Mouse (Mus musculus) ovary, adult 18-20 months (tissue): ENCODE results near the gene Slc2a5.
A peak's percentile ranks its signal among the peaks of the same experiment; 100 is the strongest.

Source experiments
- DNase-seq: peaks from one replicate; pipeline ENCODE4 v3.0.0; 2022; ENCODE audit warnings: low spot score, mixed read lengths

Slc2a5 gene

GRCm38 (mm10) chr4:150140346-150140745 lies 21.3 kb downstream of the Slc2a5 start:
- DNase-seq: no peak

DNA sequence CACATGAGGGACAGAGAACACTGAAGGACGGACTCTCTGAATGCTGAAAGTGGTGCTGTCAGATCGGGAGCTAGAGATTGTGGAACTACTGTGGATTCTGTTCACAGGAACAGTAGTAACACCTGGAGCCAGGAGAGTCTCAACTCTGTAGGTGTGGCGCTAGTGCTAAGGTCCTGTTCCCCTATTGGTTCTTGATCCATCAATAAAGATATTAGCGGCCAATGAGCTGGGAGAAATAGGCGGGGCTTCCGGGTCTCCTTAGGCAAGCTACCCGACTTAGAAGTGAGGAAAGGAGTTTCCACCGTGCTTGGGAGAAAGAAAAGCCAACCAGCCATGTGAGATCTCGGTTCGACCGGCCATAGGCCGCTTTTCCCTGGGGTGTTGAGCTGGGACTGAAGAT lies 25.2 kb downstream of the Slc2a5 start:
- no peak for DNase-seq

DNA sequence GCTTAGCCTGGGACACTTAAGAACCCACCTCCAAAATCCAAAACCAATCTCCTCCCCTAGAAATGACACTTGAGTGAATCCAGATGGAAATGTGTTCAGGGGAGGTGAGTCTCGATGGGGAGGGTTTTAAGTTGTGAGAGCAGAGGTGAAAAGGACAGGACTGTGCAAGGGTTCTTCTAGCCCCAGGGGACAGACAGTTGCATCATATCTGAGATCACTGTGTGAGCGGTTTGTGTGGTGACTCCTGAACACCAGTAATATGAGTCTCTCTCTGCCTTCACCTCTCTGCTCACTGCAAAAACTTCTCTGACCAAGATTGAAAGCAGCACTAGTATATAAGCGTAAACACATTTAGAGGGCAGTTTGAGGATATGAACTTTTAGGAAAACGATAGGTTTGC lies 27.2 kb downstream of the Slc2a5 start:
- DNase-seq: no peak

GRCm38 (mm10) chr4:150151045-150151444 lies 32.0 kb downstream of the Slc2a5 start:
- DNase-seq: no peak

DNA sequence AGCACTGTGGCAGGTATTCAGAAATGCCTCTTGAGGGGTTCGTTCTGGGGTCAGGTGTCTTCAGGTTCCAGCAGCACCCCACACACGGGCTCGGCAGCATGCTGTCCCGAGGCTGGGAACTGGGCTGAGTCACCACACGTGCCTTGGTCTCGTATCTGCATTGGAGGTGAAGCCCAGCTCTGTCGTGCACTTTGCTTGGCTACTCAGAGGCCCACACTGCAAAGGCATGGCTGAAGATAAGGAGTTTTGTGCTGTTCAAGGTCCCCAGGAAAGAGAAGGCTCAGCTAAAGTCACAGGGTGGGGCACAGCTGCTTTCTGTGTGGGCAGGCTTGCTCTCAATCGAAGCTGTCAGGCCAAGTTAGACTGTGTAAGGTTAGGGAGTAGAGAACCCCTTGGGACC lies 33.4 kb downstream of the Slc2a5 start:
- DNase-seq: no peak

- DNase-seq: no peak
Measured at GRCm38 (mm10) chr4:150155301-150155700, 36.2 kb downstream of the Slc2a5 start.

DNA sequence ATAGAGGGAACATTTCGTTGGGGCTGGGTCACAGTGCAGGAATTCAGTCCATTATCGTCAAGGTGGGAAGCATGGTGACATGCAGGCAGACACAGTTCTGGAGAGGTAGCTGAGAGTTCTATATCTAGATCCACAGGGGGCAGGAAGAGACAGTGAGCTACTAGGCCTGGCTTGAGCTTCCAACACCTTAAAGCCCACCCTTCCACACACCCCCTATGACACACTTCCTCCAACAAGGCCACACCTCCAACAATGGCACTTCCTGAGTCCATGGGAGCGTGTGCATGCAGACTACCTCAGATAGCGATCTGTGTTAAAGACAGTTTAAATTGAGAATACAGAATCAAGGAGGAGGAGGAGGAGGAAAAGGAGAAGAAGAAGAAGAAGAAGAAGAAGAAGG lies 36.6 kb downstream of the Slc2a5 start:
- no peak for DNase-seq

DNA sequence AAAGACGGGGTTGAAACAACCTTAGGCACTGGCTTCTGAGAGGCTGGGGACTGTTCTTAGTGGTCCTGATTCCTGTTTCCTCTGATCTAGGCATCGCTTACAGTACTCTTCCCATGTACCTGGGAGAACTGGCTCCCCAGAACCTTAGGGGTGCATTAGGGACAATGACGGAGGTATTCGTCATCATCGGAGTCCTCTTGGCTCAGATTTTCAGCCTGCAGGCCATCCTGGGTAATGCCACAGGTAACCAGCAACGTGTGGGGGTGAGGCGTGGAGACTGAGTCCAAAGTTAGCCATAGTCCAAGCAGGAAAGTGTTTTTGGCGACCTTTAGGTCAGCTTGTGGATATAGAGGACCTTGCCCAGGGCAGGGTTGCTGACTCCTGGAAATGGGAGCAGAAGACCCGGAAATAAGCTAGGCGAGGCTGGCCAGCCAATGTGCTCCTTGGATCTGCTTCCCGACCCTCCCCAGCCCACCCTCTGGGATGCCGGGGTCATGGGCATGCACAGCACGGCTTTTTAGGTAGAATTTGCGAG lies 38.3 kb downstream of the Slc2a5 start:
- no peak for DNase-seq

DNA sequence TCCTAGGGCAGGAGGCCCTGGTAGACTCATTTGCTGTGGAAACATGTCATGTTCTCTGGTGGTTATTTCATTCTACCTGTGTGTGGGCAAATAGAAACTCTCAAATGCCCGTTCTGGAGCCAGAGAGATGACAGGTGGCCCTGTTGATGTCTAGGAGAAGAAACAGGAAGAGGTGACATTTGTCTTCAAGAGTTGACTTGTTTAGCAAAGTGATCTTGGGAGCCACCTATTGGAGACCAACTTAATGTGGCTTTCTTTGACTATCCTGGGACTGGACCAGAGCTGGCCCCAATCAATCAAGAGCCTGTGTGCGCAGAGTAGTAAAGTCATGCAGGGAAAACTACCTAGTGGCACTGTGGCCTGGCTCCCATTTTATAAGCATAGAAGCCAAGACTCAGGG lies 40.4 kb downstream of the Slc2a5 start:
- DNase-seq: no peak

DNA sequence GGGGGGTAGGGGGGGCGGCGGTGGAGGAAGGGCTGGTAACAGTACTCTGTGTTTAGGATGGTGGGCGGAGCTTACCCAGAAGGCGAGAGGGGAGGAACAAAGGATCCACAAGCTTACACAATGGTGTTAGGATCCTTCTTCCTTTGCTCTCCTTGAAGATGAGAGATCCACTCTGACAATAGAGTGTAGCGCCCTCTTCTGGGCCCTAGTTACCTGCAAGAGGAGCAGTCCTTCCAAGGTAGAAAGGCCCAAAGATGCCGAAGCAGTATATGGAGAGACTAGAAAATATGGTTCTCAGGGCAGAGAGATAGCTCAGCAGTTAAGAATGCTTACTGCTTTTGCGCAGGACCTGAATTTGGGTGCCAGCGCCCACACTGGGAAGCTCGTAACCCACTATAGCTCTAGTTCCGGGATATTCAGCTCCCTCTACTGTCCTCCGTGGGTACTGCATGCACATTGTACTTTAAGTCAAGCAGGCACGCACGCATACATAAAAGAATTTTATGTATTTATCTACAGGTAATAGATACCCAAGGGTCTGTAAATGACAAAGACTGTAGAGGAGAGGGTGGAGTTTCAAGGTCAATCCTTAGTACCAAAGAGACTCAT lies 43.6 kb downstream of the Slc2a5 start:
- no peak for DNase-seq

DNA sequence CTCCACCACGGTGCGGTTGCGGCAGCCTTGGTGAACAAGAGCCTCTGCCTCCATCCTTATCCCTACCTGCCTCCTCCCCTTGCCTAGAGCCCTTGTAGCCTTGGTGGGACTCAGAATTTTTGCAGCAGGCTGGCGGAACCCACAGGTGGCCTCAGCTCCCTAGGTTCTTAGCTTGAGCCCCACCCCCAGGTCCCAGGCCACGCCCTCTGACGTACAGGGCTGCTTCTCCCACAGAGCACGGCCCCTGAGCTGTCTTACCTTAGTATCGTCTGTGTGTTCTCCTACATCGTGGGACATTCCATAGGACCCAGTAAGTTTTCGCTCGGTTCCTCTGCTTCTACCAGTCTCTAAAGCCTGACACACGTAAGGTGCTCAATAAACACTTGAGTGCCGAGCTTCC lies 45.8 kb downstream of the Slc2a5 start:
- DNase-seq: no peak

DNA sequence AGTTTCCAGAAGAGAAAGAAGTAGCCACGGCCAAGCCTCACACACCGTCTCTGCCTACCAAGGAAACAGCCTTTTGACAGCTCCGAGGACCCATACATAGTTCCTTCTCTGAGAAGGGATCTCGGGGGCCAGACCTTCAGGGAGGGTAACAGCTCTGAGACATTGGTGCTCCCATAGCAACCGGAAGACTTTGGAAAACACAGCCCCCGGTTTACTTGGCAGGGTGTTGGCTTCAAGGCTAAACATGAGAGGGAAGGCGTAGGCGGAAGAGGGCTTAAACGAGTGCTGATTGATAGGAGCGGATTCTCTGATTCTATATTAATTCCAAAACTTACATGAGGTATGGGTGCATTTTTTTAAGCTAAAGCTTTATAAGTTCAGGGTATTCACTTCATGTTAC lies 49.3 kb downstream of the Slc2a5 start:
- peak; percentile 65 for DNase-seq

DNA sequence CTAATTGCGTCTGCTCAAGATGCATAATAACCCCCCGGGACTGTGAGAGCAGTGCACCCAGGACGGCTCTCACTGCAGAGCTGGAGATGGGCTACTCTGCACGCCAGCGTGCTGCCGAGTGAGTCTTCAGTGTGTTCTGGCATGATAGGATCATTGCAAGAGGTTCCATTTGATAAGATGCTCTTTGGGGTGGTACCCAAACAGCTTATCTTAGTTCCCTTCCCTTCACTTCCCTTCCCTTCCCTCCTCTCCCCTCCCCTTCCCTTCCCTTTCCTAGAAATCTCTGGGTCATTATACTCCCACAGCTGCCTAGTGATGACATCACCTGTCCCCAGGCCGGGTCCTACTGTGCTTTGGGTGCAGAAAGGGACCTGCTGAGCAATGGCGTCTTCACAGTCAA lies 53.0 kb downstream of the Slc2a5 start:
- DNase-seq: no peak

DNA sequence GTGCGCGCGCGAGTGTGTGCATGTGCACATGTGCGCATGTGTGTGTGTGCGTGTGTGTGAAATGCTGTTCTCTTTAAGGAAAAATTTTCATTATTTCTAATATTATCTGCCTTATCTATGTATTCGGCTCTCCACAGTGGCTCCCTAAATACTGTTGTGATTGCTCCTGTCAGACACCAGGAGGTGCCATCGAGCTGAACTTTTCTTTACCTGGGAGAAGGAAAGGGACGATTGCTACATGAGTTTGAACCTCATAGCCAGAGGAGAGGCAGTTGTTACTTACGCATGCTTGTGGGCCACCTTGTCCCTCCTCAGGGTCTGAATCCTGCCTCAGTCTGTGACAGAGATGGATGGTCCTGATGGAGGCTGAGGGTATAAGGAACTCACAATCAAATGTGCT lies 54.2 kb downstream of the Slc2a5 start:
- no peak for DNase-seq

DNA sequence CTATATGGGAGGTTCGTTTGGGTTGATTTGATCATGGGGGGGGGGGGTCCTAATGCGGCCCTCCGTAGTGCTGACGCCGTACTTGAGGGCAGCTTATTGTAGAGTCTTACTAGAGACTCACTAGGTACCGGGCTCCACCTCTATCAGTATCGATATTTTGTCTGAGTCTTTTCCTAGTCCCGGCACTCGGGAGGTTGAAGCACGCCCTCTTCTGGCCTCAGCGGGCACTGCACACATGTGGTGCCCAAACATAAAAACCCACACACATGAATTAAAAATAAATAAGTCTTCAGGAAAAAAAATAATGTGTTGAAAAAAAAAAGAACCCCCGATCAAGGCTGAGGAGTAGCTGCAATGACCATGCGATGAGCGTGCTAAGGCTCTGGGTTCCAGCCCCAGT lies 54.9 kb downstream of the Slc2a5 start:
- DNase-seq: no peak

DNA sequence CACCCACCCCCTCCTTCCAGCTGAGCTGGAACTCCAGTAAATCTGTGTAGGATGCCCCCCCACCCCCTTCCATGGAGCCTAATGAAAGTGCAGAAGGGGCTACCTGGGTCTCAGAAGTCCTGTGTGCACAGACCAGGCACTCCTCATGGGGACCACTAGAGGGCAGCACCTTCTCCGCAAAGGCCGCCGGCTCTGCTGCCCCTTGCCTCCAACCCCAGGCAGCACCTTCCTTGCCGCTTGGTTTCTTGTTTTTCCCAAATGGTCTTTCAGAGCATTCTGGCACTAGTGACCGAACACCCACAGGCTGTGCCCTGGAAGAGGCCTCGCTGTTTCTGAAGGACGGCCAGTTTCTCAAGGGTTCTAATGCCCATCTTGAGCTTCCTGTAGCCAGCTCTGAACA lies 57.5 kb downstream of the Slc2a5 start:
- no peak for DNase-seq

DNA sequence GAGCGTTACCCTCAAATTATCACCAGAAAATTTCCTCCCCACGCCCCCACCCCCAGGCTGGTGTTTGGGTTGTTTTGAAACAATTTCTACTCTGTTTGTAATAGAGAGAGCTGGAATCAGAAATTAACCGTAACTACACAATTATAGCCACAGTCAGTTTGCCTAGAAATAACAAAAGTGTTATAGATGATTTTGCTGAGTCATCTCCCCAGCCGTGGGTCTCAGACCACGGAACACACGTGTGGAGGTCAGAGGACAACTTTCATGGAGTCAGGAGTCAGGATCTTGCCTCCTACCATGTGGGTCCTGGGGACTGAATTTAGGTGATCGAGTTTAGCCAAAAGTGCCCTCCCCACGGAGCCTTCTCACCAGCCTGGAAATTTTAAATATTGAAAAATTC lies 58.0 kb downstream of the Slc2a5 start:
- no peak for DNase-seq

DNA sequence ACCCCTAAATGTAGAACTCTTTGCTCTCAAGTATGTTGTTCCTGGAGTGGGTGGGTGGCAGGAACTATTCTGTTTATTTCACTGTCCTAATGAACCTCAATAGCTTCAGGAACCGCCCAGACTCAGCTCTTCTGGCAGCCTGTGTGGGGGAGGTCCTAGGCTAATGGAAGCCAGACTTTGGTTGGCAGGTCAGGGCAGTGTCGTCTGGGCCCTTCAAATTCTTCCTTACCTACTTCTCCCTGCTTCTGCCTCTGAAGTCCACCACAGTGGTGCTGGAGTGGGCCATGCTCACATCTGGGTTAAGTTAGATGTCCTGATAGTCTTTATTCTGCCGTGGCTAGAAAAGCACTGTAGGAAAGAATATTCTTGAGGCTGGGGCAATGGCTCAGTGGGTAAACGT lies 59.0 kb downstream of the Slc2a5 start:
- no peak for DNase-seq

GRCm38 (mm10) chr4:150181304-150181703 lies 62.2 kb downstream of the Slc2a5 start:
- DNase-seq: no peak

DNA sequence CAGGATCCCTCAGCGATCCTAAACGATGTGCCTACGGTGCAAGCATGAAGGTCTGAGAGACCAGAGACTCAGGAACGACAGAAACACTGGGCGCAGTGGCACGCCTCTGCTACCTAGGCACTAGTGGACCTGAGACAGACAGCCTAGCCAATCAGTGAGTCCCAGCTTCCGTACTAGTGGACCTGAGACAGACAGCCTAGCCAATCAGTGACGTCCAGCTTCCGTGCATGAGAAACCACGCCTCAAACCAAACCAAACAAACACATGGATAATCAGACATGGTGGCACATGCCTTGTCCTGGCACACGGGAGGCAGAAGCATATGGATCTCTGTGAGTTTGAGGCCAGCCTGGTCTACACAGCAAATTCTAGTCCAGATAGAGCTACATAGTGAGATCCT lies 69.2 kb downstream of the Slc2a5 start:
- no peak for DNase-seq

DNA sequence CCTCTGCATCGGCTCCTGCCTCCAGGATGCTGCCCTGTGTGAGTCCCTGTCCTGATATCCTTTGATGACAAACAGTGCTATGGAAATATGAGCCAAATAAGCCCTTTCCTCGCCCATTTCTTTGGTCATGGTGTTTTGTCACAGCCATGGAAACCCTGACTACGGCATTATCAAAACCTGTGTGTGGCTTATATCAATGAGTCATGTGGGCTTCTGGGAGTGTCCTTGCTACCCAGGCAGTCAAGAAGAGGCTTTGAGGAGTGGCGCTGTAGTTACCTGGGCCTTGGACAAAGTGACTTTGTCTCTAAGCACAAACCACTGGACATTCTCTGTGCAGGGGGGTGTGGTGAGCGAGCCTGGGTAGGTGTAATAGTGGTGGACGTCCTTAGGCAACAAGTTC lies 73.1 kb downstream of the Slc2a5 start:
- no peak for DNase-seq
